Mouse (Mus musculus) embryonic fibroblast, embryonic 13.5 days (primary cell): ENCODE measurements at regions not wholly inside any gene's neighbourhood (a gene's known extent, or its start where the extent isn't known, plus 50 kb on each side); places are given as distances from the start of the nearest gene placed in this dataset.

Experiments
- H3K27ac ChIP-seq: 2 replicates; pipeline ENCODE4 v1.5.1; 2012; ENCODE audit warnings: low read length, control low read depth, inconsistent platforms; ENCODE audit not compliant: insufficient read depth
- H3K4me1 ChIP-seq: 2 replicates; pipeline ENCODE4 v1.6.1; 2011; ENCODE audit warnings: low read length; ENCODE audit not compliant: control insufficient read depth, insufficient read depth
- H3K4me3 ChIP-seq: 2 replicates; pipeline ENCODE4 v1.5.1; 2011; ENCODE audit warnings: mild to moderate bottlenecking, control low read depth, low read length; ENCODE audit not compliant: insufficient read depth
- CTCF ChIP-seq: IDR thresholded peaks from 2 replicates; pipeline ENCODE4 v1.5.1; 2011; ENCODE audit warnings: mild to moderate bottlenecking, control low read depth, low read length, moderate library complexity, borderline replicate concordance; ENCODE audit not compliant: insufficient read depth
- POLR2A ChIP-seq: IDR thresholded peaks from 2 replicates; pipeline ENCODE4 v1.6.1; 2011; ENCODE audit warnings: low read depth, mild to moderate bottlenecking, control low read depth, low read length, moderate library complexity

- Histone ChIP-seq H3K27ac (no peak overlapping the region), H3K4me1 (peaks cover 9% of the 10 kb centered on the region), H3K4me3 (no peak overlapping the region)
- TF ChIP-seq CTCF: no peak
- TF ChIP-seq POLR2A: no peak
Measured at GRCm38 (mm10) chr10:96685991-96686601, 69.3 kb downstream of the Btg1 start.

GRCm38 (mm10) chr10:96686659-96687440 is 70.0 kb downstream of the Btg1 start:
- Histone ChIP-seq H3K27ac (peak overlapping the region; percentile 56), H3K4me3 (no peak overlapping the region), H3K4me1 (peaks cover 9% of the 10 kb centered on the region)
- TF ChIP-seq POLR2A (no peak), CTCF (no peak)

- Histone ChIP-seq H3K27ac (peak overlapping the region; percentile 56), H3K4me1 (peaks cover 9% of the 10 kb centered on the region), H3K4me3 (no peak overlapping the region)
- TF ChIP-seq POLR2A (no peak), CTCF (no peak)
Measured at GRCm38 (mm10) chr10:96687441-96687772, 70.6 kb downstream of the Btg1 start.

- peaks cover 9% of the 10 kb centered on the region for H3K4me1 ChIP-seq
- H3K4me3 ChIP-seq: no peak overlapping the region
- peak overlapping the region; percentile 76 for H3K27ac ChIP-seq
- TF ChIP-seq POLR2A: no peak
- TF ChIP-seq CTCF: no peak
Measured at GRCm38 (mm10) chr10:96689976-96690867, 73.4 kb downstream of the Btg1 start.

- TF ChIP-seq CTCF (no peak), POLR2A (no peak)
- Histone ChIP-seq H3K4me1 (peaks cover 9% of the 10 kb centered on the region), H3K4me3 (no peak overlapping the region), H3K27ac (peak overlapping the region; percentile 76)
Measured at GRCm38 (mm10) chr10:96690868-96691302, 74.1 kb downstream of the Btg1 start.

- no peak overlapping the region for H3K4me3 ChIP-seq
- H3K27ac ChIP-seq: no peak overlapping the region
- TF ChIP-seq CTCF: no peak
- TF ChIP-seq POLR2A: no peak
- H3K4me1 ChIP-seq: peaks cover 7% of the 10 kb centered on the region
Measured at GRCm38 (mm10) chr10:96691319-96691870, 74.6 kb downstream of the Btg1 start.

GRCm38 (mm10) chr10:96692821-96693220 is 76.0 kb downstream of the Btg1 start:
- H3K4me3 ChIP-seq: no peak overlapping the region
- peaks cover 7% of the 10 kb centered on the region for H3K4me1 ChIP-seq
- TF ChIP-seq POLR2A (no peak), CTCF (no peak)
- H3K27ac ChIP-seq: no peak overlapping the region

- TF ChIP-seq POLR2A (no peak), CTCF (no peak)
- Histone ChIP-seq H3K27ac (no peak overlapping the region), H3K4me1 (peaks cover 7% of the 10 kb centered on the region), H3K4me3 (no peak overlapping the region)
Measured at GRCm38 (mm10) chr10:96693766-96694165, 77.0 kb downstream of the Btg1 start.

- H3K4me1 ChIP-seq: no peaks in the 10 kb centered on the region
- no peak for TF ChIP-seq CTCF
- no peak for TF ChIP-seq POLR2A
Measured at GRCm38 (mm10) chr10:96696571-96696970, 79.8 kb downstream of the Btg1 start.

More at GRCm38 (mm10) chr10:96696571-96696970, 79.8 kb downstream of the Btg1 start:
- no peak overlapping the region for H3K4me3 ChIP-seq
- no peak overlapping the region for H3K27ac ChIP-seq
